Mouse (Mus musculus) cerebellum, adult 2 months (tissue): Measurements from ENCODE around the gene Il34.

Experiments used
- CTCF ChIP-seq: fragments of 200-500 bp; IDR thresholded peaks from 2 replicates; pipeline ENCODE4 v1.5.1; 2011; ENCODE audit warnings: low read depth, mild to moderate bottlenecking, control low read depth, low read length, moderate library complexity, borderline replicate concordance; ENCODE audit not compliant: insufficient read depth
- POLR2A ChIP-seq: fragments of 200-500 bp; IDR thresholded peaks from 2 replicates; pipeline ENCODE4 v1.6.1; 2011; ENCODE audit warnings: low read length, control low read depth, borderline replicate concordance; ENCODE audit not compliant: insufficient read depth

DNA sequence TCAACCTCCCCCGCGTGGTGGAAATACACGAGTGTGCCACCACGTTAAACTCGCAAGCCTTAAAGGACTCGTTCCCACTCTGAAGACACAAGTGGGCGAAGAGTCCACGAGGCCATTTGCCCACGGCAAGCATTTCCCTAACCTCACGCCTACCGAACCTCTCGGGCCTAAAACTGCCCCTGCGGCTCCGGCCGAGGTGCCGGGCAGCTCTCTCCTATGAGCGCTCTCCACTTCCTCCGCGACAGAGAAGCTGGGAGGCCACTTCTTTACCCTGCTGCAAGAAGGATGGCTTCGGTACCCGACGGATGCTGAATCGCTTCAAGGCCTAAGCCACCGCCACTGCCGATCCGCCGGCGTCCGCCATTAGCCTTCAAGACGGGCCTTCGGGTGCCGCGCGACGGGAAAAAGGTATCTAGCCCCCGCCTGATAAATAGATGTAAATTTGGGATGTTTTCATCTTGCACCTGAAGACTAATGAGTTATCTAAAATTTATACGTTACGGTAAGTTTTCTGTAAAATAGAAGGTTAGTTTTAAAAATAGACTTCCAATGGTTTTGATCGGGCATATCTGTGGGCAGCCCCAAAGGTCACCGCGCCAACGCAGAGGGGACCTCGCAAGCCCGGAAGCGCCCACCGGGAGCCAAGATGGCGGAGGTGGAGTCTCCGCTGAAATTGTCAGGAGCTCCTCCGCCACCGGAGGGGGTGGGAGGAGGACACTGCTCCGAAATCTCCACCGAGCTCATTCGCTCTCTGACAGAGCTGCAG, 40.9 kb upstream of the Il34 start, which contains the start of the genes Cog4 and Sf3b3:
- TF ChIP-seq POLR2A (peak; percentile 91), CTCF (0 out of 2 replicates have a peak, but pooled peaks have one; percentile 15)
